Mouse (Mus musculus) forelimb bud, embryonic 11.5 days (tissue): ENCODE measurements around the gene Gucd1.
"Not testable (repeated sequence)": the region's sequence is repeated elsewhere in the genome, so short reads cannot be mapped to it uniquely, and the experiment has no call there.

Source experiments
- DNase-seq: peaks from one replicate; pipeline ENCODE4 v3.0.0-alpha.2; 2012; ENCODE audit warnings: low read depth, low spot score

The Gucd1 gene

GRCm38 (mm10) chr10:75436604-75437217 is 81.1 kb downstream of the Gucd1 start:
- peak; percentile 82 for DNase-seq

DNA sequence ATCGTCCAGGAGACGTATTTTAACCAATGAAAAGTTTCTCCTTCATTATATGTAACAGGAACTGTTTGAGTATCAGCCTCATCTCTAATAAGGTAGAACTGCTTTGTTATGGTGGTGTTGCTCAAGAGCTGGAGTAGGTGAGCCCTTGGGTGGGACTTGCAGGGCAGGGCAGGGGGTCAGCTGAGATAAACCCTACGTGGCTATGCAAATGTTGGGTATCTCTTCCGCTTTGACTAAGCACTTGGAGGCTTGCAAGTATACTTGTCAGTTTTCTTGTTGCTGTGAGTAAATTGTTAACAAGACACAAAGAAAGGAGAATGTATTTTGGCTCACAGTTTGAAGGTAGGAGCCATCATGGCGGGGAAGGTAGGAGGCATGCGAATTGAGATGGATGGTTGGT is 87.1 kb downstream of the Gucd1 start:
- DNase-seq, result no peak

DNA sequence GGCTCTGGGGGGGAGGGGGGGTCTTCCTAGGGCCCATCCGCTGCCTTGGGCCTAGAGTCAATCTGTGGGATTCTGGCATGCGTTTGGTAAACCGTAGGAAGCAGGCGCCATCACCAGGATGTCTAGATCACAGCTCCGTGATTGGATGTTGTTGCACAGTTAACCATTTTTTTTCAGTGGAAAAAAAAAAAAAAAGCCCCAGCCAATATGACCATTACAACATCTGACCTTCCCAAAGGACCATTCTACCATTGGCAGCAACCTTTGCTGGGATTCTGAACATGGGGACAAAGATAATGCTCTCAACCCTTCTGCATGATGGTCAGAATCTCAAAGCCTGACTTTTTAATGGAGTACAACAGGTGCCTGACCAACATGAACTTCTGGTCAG is 87.6 kb downstream of the Gucd1 start:
- DNase-seq, result no peak

DNA sequence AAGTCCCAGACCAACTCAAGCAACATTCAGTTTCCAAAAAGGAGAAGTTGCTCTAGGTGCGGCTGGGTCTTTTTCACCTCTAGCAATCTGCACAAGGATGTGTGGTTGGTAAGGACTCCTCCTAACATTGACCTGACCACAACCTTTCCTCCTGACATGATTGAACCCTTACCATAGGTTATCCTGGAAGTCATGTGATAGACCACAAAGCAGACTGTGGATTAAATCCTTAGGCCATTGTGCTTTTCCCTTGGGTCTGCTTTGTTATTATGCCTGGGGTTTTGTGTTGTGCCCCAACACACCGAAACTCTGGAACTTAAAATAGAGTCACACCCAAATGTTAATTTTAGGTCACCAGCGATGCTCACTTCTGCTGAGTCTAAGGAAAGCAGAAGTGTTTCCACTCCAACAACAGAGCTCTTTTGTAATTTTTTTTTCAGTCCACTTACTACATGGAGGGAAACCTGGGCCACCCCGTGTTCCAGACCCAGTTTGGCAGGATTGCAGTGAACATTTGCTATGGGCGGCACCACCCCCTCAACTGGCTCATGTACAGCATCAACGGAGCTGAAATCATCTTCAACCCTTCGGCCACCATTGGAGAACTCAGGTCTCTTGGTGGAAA is 88.1 kb downstream of the Gucd1 start:
- no peak for DNase-seq

DNA sequence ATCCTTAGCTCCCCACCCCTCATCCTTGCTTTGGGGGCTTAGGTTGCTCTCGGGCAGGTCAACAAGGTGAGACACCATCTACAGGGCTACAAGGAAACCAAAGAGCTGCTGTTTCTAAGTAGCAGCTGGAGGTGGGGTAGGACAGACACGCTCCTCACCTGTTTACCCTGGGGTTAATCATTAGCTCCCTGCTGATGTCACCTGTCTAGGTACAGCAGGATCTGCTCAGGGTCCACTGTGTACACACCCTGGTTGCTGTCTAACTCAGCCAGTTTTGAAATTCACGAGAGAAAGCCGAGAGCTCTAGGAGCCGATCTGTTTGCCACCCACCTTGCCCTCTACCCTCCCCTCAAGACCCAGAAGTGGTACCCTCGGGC is 88.8 kb downstream of the Gucd1 start:
- DNase-seq, result no peak

DNA sequence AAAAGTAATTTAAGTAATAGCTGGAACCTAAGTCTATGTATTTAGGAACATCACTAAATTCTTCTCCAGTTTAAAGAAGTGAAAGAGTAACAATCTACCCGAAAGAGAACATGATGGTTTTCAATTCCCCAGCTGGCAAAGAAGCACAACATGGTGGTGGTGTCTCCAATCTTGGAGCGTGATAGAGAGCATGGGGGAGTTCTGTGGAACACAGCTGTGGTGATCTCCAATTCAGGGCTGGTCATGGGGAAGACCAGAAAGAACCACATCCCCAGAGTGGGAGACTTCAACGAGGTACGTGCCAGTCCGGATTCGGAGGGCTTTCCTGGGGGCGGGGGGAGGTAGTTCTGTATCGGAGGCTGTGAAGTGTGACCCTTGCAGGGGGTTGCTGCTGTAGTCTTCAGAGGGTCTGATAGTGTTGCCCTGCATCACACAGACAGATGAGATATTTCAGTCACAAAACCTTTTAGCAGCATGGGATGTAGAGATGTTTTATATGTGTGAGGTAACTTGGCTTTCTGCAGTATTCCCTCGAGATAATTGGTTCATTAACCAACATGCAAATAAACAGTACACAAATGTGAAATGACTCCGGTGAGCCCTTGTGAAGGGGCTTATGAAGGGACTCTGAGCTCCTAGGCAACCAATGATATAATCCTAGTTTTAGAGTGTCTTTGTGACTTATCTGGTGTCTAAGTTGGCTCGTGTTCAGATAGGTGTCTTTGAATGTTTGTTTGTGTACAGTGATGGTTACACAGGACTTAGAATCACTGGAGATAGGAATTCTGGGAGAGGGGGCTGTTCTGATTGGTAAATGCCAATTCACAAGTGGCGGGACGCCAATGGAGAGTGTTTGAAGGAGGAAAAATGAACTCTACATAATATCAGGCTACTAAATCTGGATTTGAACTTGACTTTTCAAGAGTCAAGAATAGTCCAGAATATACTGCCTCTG is 89.4 kb downstream of the Gucd1 start:
- DNase-seq, result no peak

DNA sequence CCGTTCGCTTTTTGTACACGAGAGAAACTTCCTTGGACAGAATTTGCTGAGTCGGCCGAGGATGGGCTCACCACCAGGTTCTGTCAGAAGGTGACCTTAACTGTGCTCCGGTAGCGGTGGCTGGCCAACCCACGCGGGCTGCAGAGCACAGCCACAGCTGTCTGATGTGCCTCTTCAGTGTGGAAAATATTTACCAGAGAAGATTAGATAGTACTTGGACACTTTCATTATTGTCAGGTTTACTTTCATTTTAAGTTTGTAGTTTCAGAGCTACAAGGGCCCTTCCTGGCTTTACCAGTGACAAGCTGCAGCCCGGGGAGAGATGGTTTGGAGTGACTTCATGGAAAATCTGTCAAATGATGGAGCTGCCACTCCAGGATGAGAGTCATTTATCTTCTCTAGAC is 93.3 kb downstream of the Gucd1 start:
- no peak for DNase-seq

DNA sequence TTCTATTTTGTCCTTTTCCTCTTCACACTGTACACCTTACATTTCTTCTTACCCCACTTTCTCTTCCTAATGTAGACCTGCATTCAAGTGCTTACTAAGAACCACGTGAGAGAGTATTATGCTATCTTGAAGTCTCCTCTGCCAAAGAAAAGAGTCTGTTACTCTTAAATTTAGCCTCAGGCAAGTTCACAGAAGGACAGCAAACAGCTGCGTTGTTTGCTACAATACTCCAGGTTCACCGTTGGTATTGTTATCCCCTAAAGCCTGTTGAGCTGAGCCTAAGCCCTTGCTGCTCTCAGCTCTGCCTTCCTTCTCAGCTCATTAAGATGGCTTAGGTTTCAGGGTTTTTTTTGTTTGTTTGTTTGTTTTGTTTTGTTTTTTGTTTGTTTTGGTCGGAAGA is 99.0 kb downstream of the Gucd1 start:
- no peak for DNase-seq

DNA sequence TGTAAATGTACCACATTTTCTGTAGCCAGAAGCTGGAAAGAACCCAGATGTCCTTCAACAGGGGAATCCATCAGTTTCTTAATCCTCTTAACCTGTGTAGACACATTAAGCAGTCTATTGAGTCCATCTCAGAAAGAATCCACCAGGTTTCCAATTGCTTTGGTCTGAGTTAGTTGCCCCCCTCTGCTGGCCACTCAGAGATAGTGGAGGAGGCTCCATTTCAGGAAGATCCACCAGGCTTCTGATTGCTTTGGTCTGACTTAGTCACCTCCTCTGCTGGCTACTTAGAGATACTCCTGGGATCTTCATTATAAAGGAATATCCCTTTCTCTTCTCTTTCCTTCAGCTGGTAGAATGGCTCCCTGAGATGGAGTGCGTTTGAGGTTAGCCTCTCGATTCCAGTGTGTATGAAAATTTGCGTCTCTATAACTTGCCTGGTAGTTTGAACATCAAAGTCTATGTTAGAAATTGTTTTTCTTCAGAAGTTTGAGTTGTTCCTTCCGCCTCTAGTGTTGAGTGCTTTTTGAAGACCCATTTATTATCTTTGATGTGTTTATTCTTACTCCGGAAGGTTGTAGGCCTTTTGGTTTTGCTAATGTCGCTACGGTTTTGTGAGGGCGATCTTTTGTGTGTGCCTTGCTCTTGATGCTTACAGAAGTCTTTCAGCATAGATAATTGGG is 100.3 kb downstream of the Gucd1 start:
- DNase-seq, result no peak

- no peak for DNase-seq
Observed at GRCm38 (mm10) chr10:75414925-75415324, 102.8 kb downstream of the Gucd1 start.

- no peak for DNase-seq
Observed at GRCm38 (mm10) chr10:75412114-75413103, 105.4 kb downstream of the Gucd1 start.

DNA sequence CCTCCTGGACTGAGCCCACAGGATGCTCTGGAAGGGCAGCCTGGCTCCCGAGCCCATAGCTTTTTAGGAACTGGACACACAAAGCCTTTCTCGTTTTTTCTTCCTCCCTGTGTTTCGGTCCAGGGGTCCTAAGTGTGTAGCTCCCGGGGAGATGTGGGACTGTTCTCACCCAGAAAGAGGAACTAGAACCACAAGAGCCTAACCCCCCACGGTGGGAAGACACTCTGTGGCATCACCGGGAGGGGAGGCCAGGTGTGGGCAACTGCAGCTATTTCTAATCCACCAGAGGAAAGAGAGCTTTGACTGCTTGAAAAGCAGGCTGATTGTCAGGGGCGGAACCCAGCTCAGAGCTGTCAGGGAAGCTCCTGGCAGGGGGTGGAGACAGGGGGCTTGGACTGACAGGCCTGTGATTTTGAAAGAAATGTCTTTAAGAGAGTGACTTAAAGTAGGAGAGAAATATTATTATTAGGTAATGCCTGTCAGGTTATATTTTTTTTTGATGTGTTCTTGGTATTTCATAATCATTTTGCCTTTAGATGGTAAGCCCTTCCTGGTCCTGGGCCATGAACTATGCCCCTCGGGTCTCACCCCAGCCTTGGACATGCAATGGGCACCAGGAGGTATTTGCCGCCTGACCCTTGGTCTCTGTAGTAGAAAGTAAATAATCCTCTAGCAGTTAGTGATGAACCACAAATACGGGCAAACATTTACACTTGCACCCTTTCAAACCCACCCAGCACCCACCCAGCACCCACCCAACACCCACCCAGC is 106.2 kb downstream of the Gucd1 start:
- not testable (repeated sequence) for DNase-seq

DNA sequence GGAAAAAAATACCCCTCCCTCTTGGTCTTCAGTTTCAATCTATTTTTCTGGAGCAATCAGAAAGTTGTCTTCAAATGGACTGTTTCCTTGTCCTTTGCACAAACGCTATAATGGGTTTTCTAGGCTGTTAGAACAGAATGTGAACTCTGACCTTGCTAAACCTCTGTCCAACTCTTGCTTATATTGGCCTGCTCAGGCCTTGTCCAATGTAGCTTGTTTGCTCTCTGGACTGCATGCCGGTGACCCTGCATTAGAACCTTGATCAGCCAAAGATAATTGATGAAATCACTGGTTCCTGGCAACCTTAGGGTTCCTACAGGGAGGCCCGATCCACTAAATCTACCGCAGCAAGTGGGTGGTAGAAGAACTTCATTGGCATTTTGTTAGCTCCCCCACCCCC is 110.0 kb downstream of the Gucd1 start:
- DNase-seq, result no peak

- DNase-seq, result no peak
Observed at GRCm38 (mm10) chr10:75406755-75407154, 111.0 kb downstream of the Gucd1 start.

DNA sequence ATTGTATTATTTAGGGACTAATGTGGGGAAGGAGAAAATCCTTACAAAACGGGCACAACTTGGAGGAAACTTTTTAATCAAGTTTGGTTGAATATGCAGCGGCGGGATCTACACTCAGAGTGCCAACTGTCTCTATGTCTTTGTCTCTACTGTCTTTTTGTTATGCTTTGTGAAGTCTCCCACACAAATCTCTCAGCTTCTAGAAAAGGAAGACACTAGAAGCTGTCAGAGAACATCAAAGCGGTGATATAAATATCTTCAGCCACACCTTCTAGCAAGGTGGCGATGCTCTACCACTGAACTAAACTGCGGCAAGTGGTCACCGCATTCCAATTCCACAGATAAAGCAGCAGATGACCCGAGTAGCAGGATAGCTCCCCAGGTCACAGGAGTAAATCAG is 111.9 kb downstream of the Gucd1 start:
- no peak for DNase-seq

DNA sequence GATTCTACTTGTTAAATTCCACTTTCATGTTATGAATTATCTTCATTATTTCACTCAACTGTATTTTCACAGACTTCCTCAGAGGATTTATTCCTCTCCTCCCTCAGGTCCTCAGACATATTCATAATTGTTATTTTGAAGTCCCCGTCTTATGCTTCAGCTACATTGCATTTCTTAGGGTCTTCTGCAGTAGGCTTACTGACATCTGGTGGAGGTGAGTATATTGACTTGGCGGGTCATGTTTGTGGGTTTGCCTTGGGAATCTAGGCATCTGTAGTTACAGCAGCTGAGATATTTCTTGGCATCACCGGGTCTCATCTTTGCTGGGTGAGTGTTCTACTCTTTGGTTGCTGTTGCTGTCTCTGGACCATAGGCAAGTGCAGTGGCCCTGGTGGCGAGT is 116.8 kb downstream of the Gucd1 start, which contains the start of gene Upb1:
Gene Upb1 (plus strand): TSS at position 158 of the 400 bp plus-strand sequence.
- DNase-seq, result no peak

DNA sequence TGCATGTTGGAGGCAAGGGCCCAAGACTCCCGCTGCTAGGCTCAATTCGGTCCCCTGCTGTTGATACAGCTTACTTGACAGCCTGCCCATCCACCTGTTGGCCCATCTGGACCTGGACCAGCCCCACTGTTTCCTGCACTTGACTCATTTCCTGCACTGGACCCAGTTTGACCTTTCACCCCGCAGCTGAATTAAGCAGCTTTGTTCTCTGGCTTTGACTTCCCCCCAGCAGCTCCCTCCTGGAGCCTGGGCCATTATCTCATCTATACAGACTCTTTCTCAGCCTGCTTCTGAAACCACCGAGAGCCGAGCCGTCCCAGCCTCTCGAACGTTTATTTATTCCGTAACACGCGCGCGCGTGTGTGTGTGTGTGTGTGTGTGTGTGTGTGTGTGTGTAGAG is 120.8 kb downstream of the Gucd1 start:
- DNase-seq, result peak; percentile 11

- no peak for DNase-seq
Observed at GRCm38 (mm10) chr10:75394796-75395195, 123.0 kb downstream of the Gucd1 start.

DNA sequence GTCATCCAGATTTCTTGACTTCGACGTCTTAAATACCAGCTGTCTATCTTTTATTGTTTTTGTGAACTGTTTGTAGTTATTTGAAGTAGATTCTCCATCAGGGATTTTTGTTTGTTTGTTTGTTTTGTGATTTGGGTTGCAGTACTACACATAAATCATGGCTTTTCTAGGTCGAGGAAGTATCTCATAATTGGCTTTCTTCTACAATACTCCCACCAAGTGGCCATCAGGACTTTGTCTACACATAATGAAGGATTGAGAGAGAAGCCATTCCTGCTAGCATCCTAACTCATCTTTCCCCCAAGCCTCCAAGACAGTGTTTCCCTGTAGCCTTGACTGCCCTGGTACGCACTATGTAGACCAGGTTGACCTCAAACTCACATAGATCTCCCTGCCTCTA is 126.9 kb downstream of the Gucd1 start:
- no peak for DNase-seq

- DNase-seq, result no peak
Observed at GRCm38 (mm10) chr10:75390156-75390555, 127.6 kb downstream of the Gucd1 start.
